Mouse (Mus musculus): ENCODE results near the gene Hps3.

- TF ChIP-seq CTCF (IDR thresholded peaks at IDR 0.05; ENCODE audit: low read depth) (no peak), EP300 (IDR thresholded peaks at IDR 0.05; ENCODE audit: low read depth) (no peak)
These were observed 34.3 kb downstream of the Hps3 start for GRCm38 (mm10) chr3:20000806-20001205.

Measured in heart, postnatal 0 days (tissue).